Mouse (Mus musculus): Measurements from ENCODE around the gene Pygm. TPM values are rescaled to one million over a fixed set of nuclear protein-coding genes. Genes with fewer than 3 reads are reported as not detected.

The Pygm gene
- total RNA-seq, 2 experiments from 2014 or later: 26.4 to 27.2 TPM

GRCm38 (mm10) chr19:6383470-6383869 is 729 bp upstream of the Pygm start:
- DNase-seq (ENCODE audit: low spot score in 2 of 2): no peak

GRCm38 (mm10) chr19:6384954-6385353 is 755 bp downstream of the Pygm start:
- no peak for DNase-seq (ENCODE audit: low spot score in 2 of 2)

GRCm38 (mm10) chr19:6385419-6385818 is 1.2 kb downstream of the Pygm start:
- no peak for DNase-seq (ENCODE audit: low spot score in 2 of 2)

GRCm38 (mm10) chr19:6385821-6386220 is 1.6 kb downstream of the Pygm start:
- DNase-seq (ENCODE audit: low spot score in 2 of 2): no peak

- DNase-seq (ENCODE audit: low spot score in 2 of 2): no peak
Measured at GRCm38 (mm10) chr19:6386234-6386633, 2.0 kb downstream of the Pygm start.

- no peak for DNase-seq (ENCODE audit: low spot score in 2 of 2)
Measured at GRCm38 (mm10) chr19:6388006-6388405, 3.8 kb downstream of the Pygm start.

GRCm38 (mm10) chr19:6389803-6390202 is 5.6 kb downstream of the Pygm start:
- DNase-seq (ENCODE audit: low spot score in 2 of 2): no peak

- DNase-seq (ENCODE audit: low spot score in 2 of 2): no peak
Measured at GRCm38 (mm10) chr19:6390251-6390650, 6.1 kb downstream of the Pygm start.

- no peak for DNase-seq (ENCODE audit: low spot score in 2 of 2)
Measured at GRCm38 (mm10) chr19:6392743-6393393, 8.7 kb downstream of the Pygm start.

- DNase-seq (ENCODE audit: low spot score in 2 of 2): no peak
Measured at GRCm38 (mm10) chr19:6393637-6394036, 9.4 kb downstream of the Pygm start.

- no peak for DNase-seq (ENCODE audit: low spot score in 2 of 2)
Measured at GRCm38 (mm10) chr19:6396237-6396636, 12.0 kb downstream of the Pygm start.

GRCm38 (mm10) chr19:6397582-6398249 is 13.5 kb downstream of the Pygm start:
- DNase-seq (ENCODE audit: low spot score in 2 of 2): no peak

- DNase-seq (ENCODE audit: low spot score in 2 of 2): no peak
Measured at GRCm38 (mm10) chr19:6398447-6399284, 14.5 kb downstream of the Pygm start.

- no peak for DNase-seq (ENCODE audit: low spot score in 2 of 2)
Measured at GRCm38 (mm10) chr19:6399285-6400095, 15.3 kb downstream of the Pygm start, which contains the start of gene Rasgrp2. TSS of gene Rasgrp2 (plus strand) at chr19:6399340.

GRCm38 (mm10) chr19:6400096-6401086 is 16.2 kb downstream of the Pygm start:
- no peak for DNase-seq (ENCODE audit: low spot score in 2 of 2)

GRCm38 (mm10) chr19:6401131-6401815 is 17.1 kb downstream of the Pygm start:
- DNase-seq (ENCODE audit: low spot score in 2 of 2): peak in 1 of 2 experiments; percentile 51

GRCm38 (mm10) chr19:6401951-6402350 is 17.8 kb downstream of the Pygm start:
- DNase-seq (ENCODE audit: low spot score in 2 of 2): no peak

GRCm38 (mm10) chr19:6403869-6404268 is 19.7 kb downstream of the Pygm start:
- DNase-seq (ENCODE audit: low spot score in 2 of 2): no peak

GRCm38 (mm10) chr19:6405433-6405832 is 21.2 kb downstream of the Pygm start:
- DNase-seq (ENCODE audit: low spot score in 2 of 2): no peak
